Mouse (Mus musculus): ENCODE results near the gene Nmrk2. TPM values are rescaled to one million over a fixed set of nuclear protein-coding genes. Genes with fewer than 3 reads are reported as not detected.

Gene Nmrk2
- polyA plus RNA-seq, 1 experiment from 2014 or later: not detected

DNA sequence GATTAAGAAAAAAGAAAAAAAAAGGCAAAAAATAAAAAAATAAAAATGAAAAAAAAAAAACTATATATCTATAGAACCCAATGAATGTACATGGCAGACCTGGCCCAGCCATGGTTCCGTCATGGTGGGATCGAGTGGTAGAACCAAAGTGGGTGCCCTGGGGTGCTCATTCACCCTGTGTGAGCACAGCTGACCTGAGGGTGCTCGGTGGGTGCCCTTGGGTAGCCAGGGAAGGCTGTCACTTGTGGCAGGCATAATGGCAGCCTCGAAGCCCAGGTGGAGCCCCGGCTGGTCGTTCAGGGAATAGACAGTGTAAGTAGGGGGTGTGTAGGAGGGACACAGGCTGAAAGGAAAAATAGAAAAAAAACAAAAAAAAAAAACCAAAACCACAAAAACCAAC lies 50.6 kb downstream of the Nmrk2 start:
- H3K27me3 ChIP-seq (ENCODE audit: insufficient read depth, low read length): no peaks in the 10 kb centered on the region
- peaks cover 80% of the 10 kb centered on the region for H3K36me3 ChIP-seq (ENCODE audit: insufficient read depth, low read length)
- no peak for ATAC-seq (ENCODE audit: low FRiP score, low TSS enrichment)
- H3K4me2 ChIP-seq (replicated peaks; ENCODE audit: low read depth, low read length): no peak overlapping the region
- no peaks in the 10 kb centered on the region for H3K9me3 ChIP-seq (ENCODE audit: low read length)
- no peak overlapping the region for H3K27ac ChIP-seq (ENCODE audit: low read length)
- H3K4me3 ChIP-seq (ENCODE audit: low read length): no peak overlapping the region
- no peak overlapping the region for H3K9ac ChIP-seq (replicated peaks; ENCODE audit: low read length)
- peaks cover 5% of the 10 kb centered on the region; the same call in 1 of the 2 replicates for H3K4me1 ChIP-seq (ENCODE audit: insufficient read depth, low read length)
- 76% methylated on average over 6 of the region's 6 CpGs for WGBS

Other genes with a start within 250 kb of the Nmrk2 start
- gene Gng7, start 187.1 kb downstream of the Nmrk2 start, polyA plus RNA-seq (2015; fragmentation: Nextera tagmentation; extraction: Ambion mirVana): 6.6 and 6.7 TPM in 2 replicates
- gene Diras1, start 176.4 kb downstream of the Nmrk2 start, polyA plus RNA-seq (2015; fragmentation: Nextera tagmentation; extraction: Ambion mirVana): 0.11 and 0.41 TPM in 2 replicates
- gene Slc39a3, start 164.6 kb downstream of the Nmrk2 start, polyA plus RNA-seq (2015; fragmentation: Nextera tagmentation; extraction: Ambion mirVana): 19.6 and 19.9 TPM in 2 replicates
- 244 and 250 TPM in 2 replicates for gene Sgta, start 141.9 kb downstream of the Nmrk2 start, polyA plus RNA-seq (2015; fragmentation: Nextera tagmentation; extraction: Ambion mirVana)
- gene Thop1, start 132.0 kb downstream of the Nmrk2 start, polyA plus RNA-seq (2015; fragmentation: Nextera tagmentation; extraction: Ambion mirVana): 69.6 and 70.0 TPM in 2 replicates
- gene Creb3l3, start 103.2 kb downstream of the Nmrk2 start, polyA plus RNA-seq (2015; fragmentation: Nextera tagmentation; extraction: Ambion mirVana): 0.24 and 0.29 TPM in 2 replicates
- gene Map2k2, start 96.1 kb downstream of the Nmrk2 start, polyA plus RNA-seq (2015; fragmentation: Nextera tagmentation; extraction: Ambion mirVana): 195 and 207 TPM in 2 replicates
- 24.4 and 25.2 TPM in 2 replicates for gene Zbtb7a, start 66.8 kb downstream of the Nmrk2 start, polyA plus RNA-seq (2015; fragmentation: Nextera tagmentation; extraction: Ambion mirVana)
- gene Pias4, start 34.1 kb downstream of the Nmrk2 start, polyA plus RNA-seq (2015; fragmentation: Nextera tagmentation; extraction: Ambion mirVana): 51.0 and 56.2 TPM in 2 replicates
- gene Eef2, start 25.4 kb downstream of the Nmrk2 start, polyA plus RNA-seq (2015; fragmentation: Nextera tagmentation; extraction: Ambion mirVana): 663 and 672 TPM in 2 replicates
- gene Dapk3, start 19.0 kb downstream of the Nmrk2 start, polyA plus RNA-seq (2015; fragmentation: Nextera tagmentation; extraction: Ambion mirVana): 38.4 and 39.3 TPM in 2 replicates
- gene 4930442H23Rik, start 18.2 kb downstream of the Nmrk2 start, polyA plus RNA-seq (2015; fragmentation: Nextera tagmentation; extraction: Ambion mirVana): not detected in 2 replicates
- 0.14 and 0.33 TPM in 2 replicates for gene Atcay, start 28.8 kb upstream of the Nmrk2 start, polyA plus RNA-seq (2015; fragmentation: Nextera tagmentation; extraction: Ambion mirVana)
- gene Zfr2, start 31.1 kb upstream of the Nmrk2 start, polyA plus RNA-seq (2015; fragmentation: Nextera tagmentation; extraction: Ambion mirVana): 7.1 and 7.8 TPM in 2 replicates
- gene Matk, start 50.9 kb upstream of the Nmrk2 start, polyA plus RNA-seq (2015; fragmentation: Nextera tagmentation; extraction: Ambion mirVana): 8.2 and 8.9 TPM in 2 replicates
- 218 and 238 TPM in 2 replicates for gene Mrpl54, start 64.9 kb upstream of the Nmrk2 start, polyA plus RNA-seq (2015; fragmentation: Nextera tagmentation; extraction: Ambion mirVana)
- 88.6 and 88.7 TPM in 2 replicates for gene Apba3, start 64.9 kb upstream of the Nmrk2 start, polyA plus RNA-seq (2015; fragmentation: Nextera tagmentation; extraction: Ambion mirVana)
- 21.9 and 22.6 TPM in 2 replicates for gene Tjp3, start 89.5 kb upstream of the Nmrk2 start, polyA plus RNA-seq (2015; fragmentation: Nextera tagmentation; extraction: Ambion mirVana)
- gene Pip5k1c, start 90.9 kb upstream of the Nmrk2 start, polyA plus RNA-seq (2015; fragmentation: Nextera tagmentation; extraction: Ambion mirVana): 62.9 and 63.9 TPM in 2 replicates
- 42.3 and 43.2 TPM in 2 replicates for gene Cactin, start 119.1 kb upstream of the Nmrk2 start, polyA plus RNA-seq (2015; fragmentation: Nextera tagmentation; extraction: Ambion mirVana)
- gene Tbxa2r, start 126.7 kb upstream of the Nmrk2 start, polyA plus RNA-seq (2015; fragmentation: Nextera tagmentation; extraction: Ambion mirVana): 19.7 and 20.2 TPM in 2 replicates
- 0.09 TPM in 2 replicates for gene Gipc3, start 141.2 kb upstream of the Nmrk2 start, polyA plus RNA-seq (2015; fragmentation: Nextera tagmentation; extraction: Ambion mirVana)
- gene Hmg20b, start 148.4 kb upstream of the Nmrk2 start, polyA plus RNA-seq (2015; fragmentation: Nextera tagmentation; extraction: Ambion mirVana): 90.6 and 94.5 TPM in 2 replicates
- 9.8 and 12.5 TPM in 2 replicates for gene Mfsd12, start 155.4 kb upstream of the Nmrk2 start, polyA plus RNA-seq (2015; fragmentation: Nextera tagmentation; extraction: Ambion mirVana)
- 0.98 and 1.2 TPM in 2 replicates for gene 4930404N11Rik, start 163.8 kb upstream of the Nmrk2 start, polyA plus RNA-seq (2015; fragmentation: Nextera tagmentation; extraction: Ambion mirVana)
- gene Fzr1, start 176.5 kb upstream of the Nmrk2 start, polyA plus RNA-seq (2015; fragmentation: Nextera tagmentation; extraction: Ambion mirVana): 111 and 115 TPM in 2 replicates
- gene Dohh, start 182.4 kb upstream of the Nmrk2 start, polyA plus RNA-seq (2015; fragmentation: Nextera tagmentation; extraction: Ambion mirVana): 87.6 and 104 TPM in 2 replicates
- 5.0 and 5.2 TPM in 2 replicates for gene Gm48551, start 182.4 kb upstream of the Nmrk2 start, polyA plus RNA-seq (2015; fragmentation: Nextera tagmentation; extraction: Ambion mirVana)
- 1.4 and 1.6 TPM in 2 replicates for gene Gm48552, start 187.0 kb upstream of the Nmrk2 start, polyA plus RNA-seq (2015; fragmentation: Nextera tagmentation; extraction: Ambion mirVana)
- 42.7 and 44.1 TPM in 2 replicates for gene Smim24, start 191.0 kb upstream of the Nmrk2 start, polyA plus RNA-seq (2015; fragmentation: Nextera tagmentation; extraction: Ambion mirVana)